Mouse (Mus musculus) adrenal gland, postnatal 14 days (tissue): ENCODE measurements around the gene Synrg. TPM values are rescaled to one million over a fixed set of nuclear protein-coding genes. Genes with fewer than 3 reads are reported as not detected.

Source experiments
- DNase-seq: peaks from one replicate; pipeline ENCODE4 v3.0.0; 2021; ENCODE audit warnings: mixed read lengths
- total RNA-seq: library from RNA; stranded (reverse); gene quantifications from 2 replicates; pipeline ENCODE4 v1.2.3, GENCODE M21; 2021

Gene Synrg
- total RNA-seq, 1 experiment from 2014 or later: 38.6 TPM

DNA sequence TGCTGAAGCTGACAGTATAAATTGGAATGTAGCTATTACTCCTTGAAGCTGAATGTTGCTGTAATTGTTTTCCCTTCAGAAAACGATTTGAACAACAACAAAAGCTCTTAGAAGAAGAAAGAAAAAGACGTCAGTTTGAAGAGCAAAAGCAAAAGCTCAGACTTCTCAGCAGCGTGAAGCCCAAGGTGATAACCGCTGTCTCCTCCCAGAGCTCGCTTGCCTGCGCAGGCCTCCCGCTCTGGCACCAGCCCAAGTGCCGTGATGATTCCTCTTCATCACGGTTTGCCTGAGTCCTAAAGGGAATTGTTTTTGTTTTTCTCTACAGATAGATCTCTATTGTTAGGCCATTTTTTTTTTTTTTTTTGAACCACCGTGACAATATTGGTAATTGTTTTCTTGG, 17.1 kb downstream of the Synrg start:
- DNase-seq: peak; percentile 52

DNA sequence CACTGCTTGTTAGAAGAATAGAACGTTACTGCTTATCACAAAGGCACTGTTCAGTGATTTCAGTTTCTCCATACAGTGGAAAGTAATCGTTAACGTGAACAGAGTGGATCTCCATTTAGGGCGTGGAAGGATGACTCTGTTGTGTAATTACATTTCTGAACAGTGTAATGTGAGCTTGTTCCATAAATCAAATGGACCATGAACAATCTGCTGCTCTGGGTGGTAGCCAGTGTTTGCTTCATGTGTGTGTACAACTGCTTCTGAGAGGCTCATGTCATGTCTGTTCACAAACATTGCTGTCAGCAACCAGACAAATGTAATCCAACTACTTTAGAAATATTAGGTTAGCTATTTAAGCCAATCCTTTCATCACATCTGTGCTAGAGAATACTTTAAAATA, 27.5 kb downstream of the Synrg start:
- DNase-seq: no peak

GRCm38 (mm10) chr11:83993428-83993827, 29.2 kb downstream of the Synrg start:
- no peak for DNase-seq

DNA sequence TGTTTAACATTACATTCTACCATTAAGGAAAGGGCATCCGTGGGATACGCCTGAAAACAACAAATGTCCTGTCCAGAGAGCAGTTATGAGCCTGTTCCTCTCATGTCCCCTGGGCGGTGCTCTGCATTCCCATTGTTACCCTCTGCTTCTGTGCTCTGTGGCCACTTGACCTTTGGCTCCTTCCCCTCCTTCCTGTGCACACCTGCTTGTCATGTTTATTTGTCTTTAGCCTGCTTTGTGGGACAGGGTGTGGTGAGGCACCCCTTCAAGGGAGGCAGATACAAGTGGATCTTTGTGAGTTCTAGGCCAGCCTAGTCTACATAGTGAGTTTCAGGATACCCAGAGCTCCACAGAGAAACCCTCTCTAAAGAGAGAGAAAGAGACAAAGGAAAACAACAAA, 30.3 kb downstream of the Synrg start:
- DNase-seq: no peak

DNA sequence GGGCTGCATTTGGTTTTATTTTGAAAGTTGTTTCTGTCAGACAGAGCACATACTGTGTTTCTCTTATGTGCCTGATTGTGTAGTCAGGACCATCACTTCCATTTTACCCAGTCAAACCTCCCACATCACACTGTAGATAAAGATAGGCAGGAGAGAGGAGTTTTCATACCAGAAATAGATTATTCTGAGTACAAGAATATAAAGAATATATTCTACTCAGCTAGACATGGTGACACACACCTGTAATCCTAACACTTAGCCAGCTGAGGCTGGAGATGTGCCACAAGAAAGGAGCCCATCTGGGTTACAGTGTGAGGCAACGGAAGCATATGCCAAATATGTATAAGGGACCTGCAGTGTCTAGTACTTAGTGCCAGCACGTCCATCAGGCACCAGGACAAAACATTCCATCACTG, 31.3 kb downstream of the Synrg start:
- no peak for DNase-seq

- no peak for DNase-seq
Measured at GRCm38 (mm10) chr11:83997171-83997868, 33.1 kb downstream of the Synrg start.

GRCm38 (mm10) chr11:83998993-83999392, 34.8 kb downstream of the Synrg start:
- no peak for DNase-seq

DNA sequence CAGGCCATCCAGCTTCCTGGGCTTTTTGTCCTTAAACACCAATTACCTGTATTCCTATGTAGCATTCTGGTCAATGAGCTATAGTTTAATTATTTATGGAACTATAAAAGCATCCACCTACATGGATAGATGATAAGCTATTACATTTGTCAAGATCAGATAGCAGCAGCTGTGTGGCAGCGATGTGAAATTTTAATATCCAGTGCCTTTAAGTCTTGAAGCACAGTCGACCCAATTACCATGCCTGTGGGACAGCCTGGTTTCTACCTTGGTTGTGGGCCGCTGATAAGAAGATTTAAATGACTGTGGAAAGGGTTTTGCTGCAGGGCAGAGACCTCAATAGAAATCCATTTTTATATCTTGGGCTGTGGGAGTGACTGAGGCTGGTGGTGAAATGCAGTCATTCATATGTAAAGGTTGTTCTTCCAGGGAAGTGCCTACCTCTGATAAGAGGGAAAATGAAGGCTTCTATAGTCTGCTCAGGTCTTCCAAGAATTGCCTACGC, 35.2 kb downstream of the Synrg start:
- DNase-seq: no peak

- no peak for DNase-seq
Measured at GRCm38 (mm10) chr11:84001257-84001656, 37.0 kb downstream of the Synrg start.

DNA sequence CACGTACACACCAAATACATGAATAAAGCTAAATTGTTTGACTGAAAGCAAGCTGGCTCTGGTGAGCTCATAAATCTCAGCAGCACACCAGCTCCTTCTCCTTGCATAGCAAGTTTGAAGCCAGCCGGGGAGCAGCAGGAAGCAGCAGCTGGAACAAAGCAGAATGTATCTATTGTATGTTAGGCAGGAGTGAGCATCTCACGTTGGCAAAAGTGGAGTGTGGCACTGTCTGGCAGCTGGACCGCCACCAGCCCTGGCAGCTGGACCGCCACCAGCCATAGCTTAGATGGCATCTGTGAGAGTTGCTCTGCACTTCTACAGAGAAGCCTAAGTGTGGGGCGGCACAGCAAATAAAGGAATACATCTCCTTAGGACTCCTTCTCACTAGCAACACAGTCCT, 39.8 kb downstream of the Synrg start:
- no peak for DNase-seq

DNA sequence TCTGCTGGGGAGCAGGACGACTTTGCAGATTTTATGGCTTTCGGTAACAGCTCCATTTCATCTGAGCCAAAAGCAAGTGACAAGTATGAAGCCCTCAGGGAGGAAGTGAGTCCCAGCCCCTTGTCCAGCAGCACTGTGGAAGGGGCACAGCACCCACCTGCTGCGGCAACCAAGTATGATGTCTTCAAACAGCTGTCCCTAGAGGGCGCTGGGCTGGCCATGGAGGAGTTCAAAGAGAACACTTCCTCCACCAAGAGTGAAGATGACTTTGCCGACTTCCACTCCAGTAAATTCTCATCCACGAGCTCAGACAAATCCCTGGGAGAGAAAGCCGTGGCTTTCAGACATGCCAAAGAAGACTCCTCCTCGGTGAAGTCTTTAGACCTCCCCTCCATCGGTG, 44.8 kb downstream of the Synrg start:
- DNase-seq: no peak

- DNase-seq: no peak
Measured at GRCm38 (mm10) chr11:84010411-84010810, 46.2 kb downstream of the Synrg start.

- DNase-seq: no peak
Measured at GRCm38 (mm10) chr11:84011050-84011449, 46.8 kb downstream of the Synrg start.

GRCm38 (mm10) chr11:84011576-84011975, 47.3 kb downstream of the Synrg start:
- DNase-seq: no peak

DNA sequence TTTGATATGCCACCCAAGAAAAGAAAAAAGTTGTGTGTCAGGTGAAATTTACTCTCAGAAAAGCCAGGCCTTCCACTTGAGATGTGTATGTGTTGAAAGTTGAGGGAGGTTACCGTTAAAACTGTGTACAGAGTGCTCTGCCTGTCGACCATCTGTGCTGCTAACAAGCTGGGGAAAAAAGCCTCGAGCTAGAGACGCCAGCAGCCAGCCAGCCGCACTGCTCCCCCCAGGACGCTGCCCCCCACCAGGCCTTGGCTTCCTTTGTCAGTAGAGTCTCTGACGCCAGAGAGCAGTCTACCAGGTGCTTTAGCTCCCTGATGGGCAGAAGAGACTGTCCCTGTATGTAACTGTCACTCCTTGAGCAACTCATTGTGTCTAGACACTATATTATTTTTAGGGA, 48.9 kb downstream of the Synrg start:
- peak; percentile 31 for DNase-seq

- DNase-seq: no peak
Measured at GRCm38 (mm10) chr11:84016147-84016809, 52.0 kb downstream of the Synrg start.

DNA sequence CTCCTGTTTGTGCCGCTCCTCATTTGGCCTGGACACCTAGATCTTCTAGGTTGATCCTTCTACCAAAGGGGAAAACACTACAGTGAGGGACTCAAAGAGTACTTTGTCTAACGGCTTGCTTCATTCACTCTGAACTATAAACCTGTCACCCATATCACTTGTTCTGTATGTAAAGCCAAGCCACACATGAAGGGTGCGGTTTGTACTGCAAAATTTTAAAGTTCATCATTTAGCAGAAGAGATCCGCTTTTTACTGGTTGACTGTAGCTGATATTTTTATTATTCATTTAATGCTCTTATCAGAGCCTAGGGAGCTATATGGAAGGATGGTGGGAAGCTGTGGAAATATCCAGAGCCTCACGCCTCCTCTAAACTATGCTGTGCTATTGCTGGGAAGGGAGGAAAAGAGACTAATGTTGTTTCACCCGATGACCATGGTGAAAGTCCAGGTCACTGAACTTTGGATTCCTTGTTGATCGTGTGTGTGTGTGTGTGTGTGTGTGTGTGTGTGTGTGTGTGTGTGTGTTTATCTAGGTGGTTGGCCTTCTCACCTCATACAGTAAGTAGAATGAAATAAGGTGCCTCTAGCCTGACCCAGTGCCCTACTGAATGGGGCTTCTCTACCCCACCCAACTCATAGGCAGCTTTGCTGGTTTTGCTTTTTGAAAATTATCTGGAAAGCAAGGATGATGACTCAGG, 52.7 kb downstream of the Synrg start:
- no peak for DNase-seq

DNA sequence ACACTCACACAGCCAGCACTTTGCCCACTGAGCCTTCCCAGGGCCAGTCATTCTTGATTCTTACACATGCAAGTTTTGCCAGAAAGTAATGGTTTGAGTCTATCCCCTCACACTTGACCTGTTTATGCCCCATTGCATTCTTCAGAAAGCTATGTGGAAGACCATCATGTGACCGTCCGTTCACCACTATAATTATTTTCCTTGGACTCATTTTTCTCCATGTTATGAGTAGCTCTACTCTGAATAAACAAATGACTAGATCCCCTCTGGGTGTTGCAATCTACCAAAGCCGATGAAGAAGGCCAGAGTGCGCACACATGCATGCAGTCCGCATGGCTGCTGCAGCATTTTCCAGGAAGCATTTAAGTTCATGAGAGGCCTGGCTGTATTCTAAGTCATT, 63.0 kb downstream of the Synrg start:
- DNase-seq: no peak

- DNase-seq: peak; percentile 69
Measured at GRCm38 (mm10) chr11:84028271-84029028, 64.2 kb downstream of the Synrg start.

- DNase-seq: peak; percentile 83
Measured at GRCm38 (mm10) chr11:84031971-84032370, 67.7 kb downstream of the Synrg start.

- no peak for DNase-seq
Measured at GRCm38 (mm10) chr11:84032559-84032958, 68.3 kb downstream of the Synrg start.

- DNase-seq: no peak
Measured at GRCm38 (mm10) chr11:84033671-84034070, 69.4 kb downstream of the Synrg start.

GRCm38 (mm10) chr11:84040621-84041020, 76.4 kb downstream of the Synrg start:
- DNase-seq: no peak
